Mouse (Mus musculus) heart, embryonic 10.5 days (tissue): ENCODE data around the gene Vmn1r125. TPM values are rescaled to one million over a fixed set of nuclear protein-coding genes. Genes with fewer than 3 reads are reported as not detected.
"Not testable (repeated sequence)": the region's sequence is repeated elsewhere in the genome, so short reads cannot be mapped to it uniquely, and the experiment has no call there.

Experiments
- DNase-seq: peaks from one replicate; pipeline ENCODE4 v3.0.0-alpha.2; 2017; ENCODE audit warnings: low spot score
- H3K27ac ChIP-seq: fragments of 300-500 bp; sonication (generic); 2 replicates; pipeline ENCODE4 v1.5.1; 2016; ENCODE audit warnings: mild to moderate bottlenecking
- H3K27me3 ChIP-seq: fragments of 300-500 bp; sonication (generic); 2 replicates; pipeline ENCODE4 v1.6.1; 2016; ENCODE audit warnings: mild to moderate bottlenecking; ENCODE audit not compliant: poor library complexity, insufficient read depth, severe bottlenecking
- H3K36me3 ChIP-seq: fragments of 300-500 bp; sonication (generic); 2 replicates; pipeline ENCODE4 v1.6.1; 2016; ENCODE audit warnings: mild to moderate bottlenecking, moderate library complexity
- H3K4me1 ChIP-seq: fragments of 300-500 bp; sonication (generic); 2 replicates; pipeline ENCODE4 v1.6.1; 2016; ENCODE audit warnings: mild to moderate bottlenecking
- H3K4me3 ChIP-seq: fragments of 300-500 bp; sonication (generic); 2 replicates; pipeline ENCODE4 v1.5.1; 2016; ENCODE audit warnings: mild to moderate bottlenecking, moderate library complexity
- H3K9me3 ChIP-seq: fragments of 300-500 bp; sonication (generic); 2 replicates; pipeline ENCODE4 v1.6.1; 2016; ENCODE audit warnings: mild to moderate bottlenecking, moderate library complexity
- WGBS: fragments of 180-500 bp; shearing (Covaris S2); methylation state at CpG from one replicate; pipeline ENCODE4 v1.1.7; 2016; 5-methylcytosine and 5-hydroxymethylcytosine counted together
- polyA plus RNA-seq: library from polyadenylated mRNA; unstranded; fragments of >200 nt; fragmentation: Nextera tagmentation; extraction: Ambion mirVana; gene quantifications from 2 replicates; pipeline ENCODE4 v1.2.1, GENCODE M21; 2016

Gene Vmn1r125
- polyA plus RNA-seq: not detected in 2 replicates

GRCm38 (mm10) chr7:21271879-21272278 is at the start of gene Vmn1r125:
Vmn1r125 (plus strand) TSS chr7:21272179.
- 61% methylated on average over 3 of the region's 3 CpGs for WGBS
- not testable (repeated sequence) for H3K4me1 ChIP-seq, H3K27me3 ChIP-seq

DNA sequence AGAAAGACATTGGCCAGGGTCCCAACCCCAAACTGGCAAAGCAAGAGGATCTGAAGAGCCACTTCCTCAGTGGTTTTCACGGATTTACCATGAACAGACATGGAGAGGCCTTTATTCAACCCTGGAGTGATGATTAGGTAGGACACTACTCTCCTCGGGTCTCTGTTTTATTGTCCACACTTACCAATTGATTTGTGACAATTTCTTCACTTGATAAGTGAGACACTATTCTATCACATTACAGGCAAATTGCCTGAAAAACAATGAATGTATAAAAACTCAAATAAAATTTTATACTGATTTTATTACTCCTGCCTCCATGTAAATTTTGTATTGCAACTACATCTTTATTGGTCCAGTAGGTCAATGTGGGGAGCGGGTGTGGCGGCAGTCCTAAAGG is 11.5 kb upstream of the Vmn1r125 start, which contains the start of gene Vmn1r124:
TSS of gene Vmn1r124 (minus strand) at position 101 of the 400 bp plus-strand sequence.
- 68% methylated on average over 4 of the region's 4 CpGs for WGBS
- H3K27ac ChIP-seq, H3K4me1 ChIP-seq, H3K9me3 ChIP-seq, H3K36me3 ChIP-seq, DNase-seq, H3K4me3 ChIP-seq, H3K27me3 ChIP-seq: not testable (repeated sequence)

More at GRCm38 (mm10) chr7:21271879-21272278, at the start of gene Vmn1r125:
- not testable (repeated sequence) for H3K9me3 ChIP-seq, H3K4me3 ChIP-seq, H3K27ac ChIP-seq, DNase-seq, H3K36me3 ChIP-seq

GRCm38 (mm10) chr7:21301367-21301766 is 29.4 kb downstream of the Vmn1r125 start, which contains the start of gene Vmn1r126:
Vmn1r126 (minus strand) TSS chr7:21301467.
- H3K4me3 ChIP-seq, H3K4me1 ChIP-seq, H3K36me3 ChIP-seq, H3K27me3 ChIP-seq, DNase-seq, H3K27ac ChIP-seq, H3K9me3 ChIP-seq: not testable (repeated sequence)
- no CpG with 5 or more reads among the region's 5 CpGs for WGBS

DNA sequence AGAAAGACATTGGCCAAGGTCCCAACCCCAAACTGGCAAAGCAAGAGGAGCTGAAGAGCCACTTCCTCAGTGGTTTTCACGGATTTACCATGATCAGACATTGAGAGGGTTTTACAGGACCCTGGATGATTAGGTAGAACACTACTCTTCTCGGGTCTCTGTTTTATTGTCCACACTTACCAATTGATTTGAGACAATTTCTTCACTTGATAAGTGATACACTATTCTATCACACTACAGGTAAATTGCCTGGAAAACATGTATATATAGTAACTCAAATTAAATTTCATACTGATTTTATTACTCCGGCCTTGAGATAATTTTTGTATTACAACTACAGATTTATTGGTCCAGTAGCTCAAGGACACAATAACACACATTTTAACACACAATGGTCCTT is 47.8 kb downstream of the Vmn1r125 start, which contains the start of gene Vmn1r127:
TSS of gene Vmn1r127 (minus strand) at position 101 of the 400 bp plus-strand sequence.
- H3K36me3 ChIP-seq, H3K9me3 ChIP-seq, H3K27ac ChIP-seq, H3K4me1 ChIP-seq, DNase-seq, H3K27me3 ChIP-seq, H3K4me3 ChIP-seq: not testable (repeated sequence)
- no CpG with 5 or more reads among the region's 3 CpGs for WGBS

Other genes with a start within 250 kb of the Vmn1r125 start
- not detected in 2 replicates for gene Vmn1r120, start 218.4 kb upstream of the Vmn1r125 start, polyA plus RNA-seq
- gene Vmn1r121, start 173.7 kb upstream of the Vmn1r125 start, polyA plus RNA-seq: not detected in 2 replicates
- gene Vmn1r122, start 138.1 kb upstream of the Vmn1r125 start, polyA plus RNA-seq: not detected in 2 replicates
- gene Vmn1r123, start 110.0 kb upstream of the Vmn1r125 start, polyA plus RNA-seq: not detected in 2 replicates
- gene Gm5157, start 81.8 kb upstream of the Vmn1r125 start, polyA plus RNA-seq: not detected in 2 replicates
- gene Vmn1r124, start 11.6 kb upstream of the Vmn1r125 start, polyA plus RNA-seq: not detected in 2 replicates
- gene Vmn1r126, start 29.3 kb downstream of the Vmn1r125 start, polyA plus RNA-seq: not detected in 2 replicates
- gene Vmn1r127, start 47.7 kb downstream of the Vmn1r125 start, polyA plus RNA-seq: not detected in 2 replicates
- gene Vmn1r128, start 77.2 kb downstream of the Vmn1r125 start, polyA plus RNA-seq: not detected in 2 replicates
- gene Vmn1r129, start 89.1 kb downstream of the Vmn1r125 start, polyA plus RNA-seq: not detected in 2 replicates
- not detected in 2 replicates for gene Gm6882, start 160.6 kb downstream of the Vmn1r125 start, polyA plus RNA-seq
- gene Vmn1r130, start 239.6 kb downstream of the Vmn1r125 start, polyA plus RNA-seq: not detected in 2 replicates